Mouse (Mus musculus) inflammation-experienced regulatory T-cells (primary cell): ENCODE measurements around the gene Mrpl48. TPM values are rescaled to one million over a fixed set of nuclear protein-coding genes. Genes with fewer than 3 reads are reported as not detected.

Source experiments
- polyA plus RNA-seq, 2 experiments: library from polyadenylated mRNA; unstranded; fragments of 100-300 nt; shearing (Covaris generic); gene quantifications; one replicate each; pipeline ENCODE4 v1.2.1; 2017

Gene Mrpl48
- polyA plus RNA-seq = 10 to 100 TPM; 42.7 to 56.6 TPM

DNA sequence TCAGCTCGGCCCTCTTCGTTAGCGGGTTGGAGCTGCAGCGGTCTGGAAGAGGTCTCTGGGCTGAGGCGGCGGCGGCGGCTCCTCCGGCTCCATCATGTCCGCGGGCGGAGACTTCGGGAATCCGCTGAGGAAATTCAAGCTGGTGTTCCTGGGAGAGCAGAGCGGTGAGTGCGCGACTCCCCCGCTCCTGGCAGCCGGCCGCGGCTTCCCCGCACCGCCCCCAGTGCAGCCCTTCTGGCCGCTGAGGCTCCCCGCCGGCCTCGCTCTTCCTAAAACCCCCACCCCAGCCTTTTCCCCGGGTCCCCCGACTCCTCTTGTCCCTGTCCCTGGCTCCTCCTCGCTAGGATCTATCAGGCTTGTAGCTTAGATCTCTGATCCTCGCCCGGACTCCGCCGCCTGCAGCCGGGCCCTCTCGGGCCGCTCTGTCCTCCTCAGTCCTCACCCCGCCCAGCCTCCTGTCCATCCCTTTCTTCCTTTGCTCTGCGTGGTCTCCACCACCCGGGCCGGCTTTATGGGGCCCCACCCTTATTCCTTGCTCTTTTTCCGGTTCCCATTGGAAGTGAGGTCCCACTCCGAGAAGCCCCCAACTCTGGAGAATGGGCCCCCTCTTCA lies at the start of gene Mrpl48:
TSS of gene Mrpl48 (minus strand) at position 172 of the 612 bp plus-strand sequence.

DNA sequence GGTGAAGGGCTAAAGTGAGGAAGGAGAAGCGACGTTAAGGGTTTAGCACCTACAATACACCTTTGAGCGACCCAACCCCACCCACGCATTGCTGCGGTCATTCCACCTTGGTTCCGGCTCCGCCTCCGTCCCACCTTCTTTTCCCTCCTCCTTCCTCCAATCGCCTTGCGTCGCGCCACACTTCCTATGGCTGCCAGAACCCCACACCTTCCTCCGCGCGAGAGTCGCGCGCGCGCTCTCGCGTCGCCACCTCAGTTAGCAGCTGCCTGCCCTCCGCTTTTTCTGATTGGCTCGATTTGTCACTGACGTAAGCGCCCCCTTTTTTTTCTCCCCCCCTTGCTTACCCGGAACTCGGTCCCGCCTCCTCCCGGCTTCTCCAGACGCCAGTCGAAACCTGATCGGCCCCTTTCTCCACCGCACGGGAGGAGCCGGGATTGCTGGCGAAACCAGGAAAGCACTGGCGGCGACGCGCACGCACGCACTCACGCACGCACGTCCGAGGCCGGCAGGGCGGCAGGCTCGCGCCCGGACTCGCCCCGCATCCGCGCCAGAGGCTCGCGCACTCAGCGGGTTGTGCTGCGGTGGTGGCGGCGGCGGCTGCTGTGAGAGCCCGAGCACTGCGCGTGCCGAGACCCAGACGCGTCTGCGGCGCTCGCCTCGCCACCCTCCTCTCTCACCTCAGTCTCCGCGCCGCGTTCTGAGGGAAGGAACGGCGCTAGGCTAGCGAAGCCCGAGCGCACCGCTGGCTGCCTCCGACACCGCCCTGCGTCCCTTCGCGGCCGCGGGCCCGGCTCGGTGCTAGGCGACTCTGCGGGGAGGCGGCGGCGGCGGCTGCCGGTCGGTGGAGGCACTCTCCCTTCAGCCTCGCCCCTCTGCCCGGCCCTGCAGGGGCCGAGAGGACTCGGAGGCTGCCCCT lies 629 bp downstream of the Mrpl48 start, which contains the start of gene Rab6a:
TSS of gene Rab6a (plus strand) at position 197 of the 916 bp plus-strand sequence.

DNA sequence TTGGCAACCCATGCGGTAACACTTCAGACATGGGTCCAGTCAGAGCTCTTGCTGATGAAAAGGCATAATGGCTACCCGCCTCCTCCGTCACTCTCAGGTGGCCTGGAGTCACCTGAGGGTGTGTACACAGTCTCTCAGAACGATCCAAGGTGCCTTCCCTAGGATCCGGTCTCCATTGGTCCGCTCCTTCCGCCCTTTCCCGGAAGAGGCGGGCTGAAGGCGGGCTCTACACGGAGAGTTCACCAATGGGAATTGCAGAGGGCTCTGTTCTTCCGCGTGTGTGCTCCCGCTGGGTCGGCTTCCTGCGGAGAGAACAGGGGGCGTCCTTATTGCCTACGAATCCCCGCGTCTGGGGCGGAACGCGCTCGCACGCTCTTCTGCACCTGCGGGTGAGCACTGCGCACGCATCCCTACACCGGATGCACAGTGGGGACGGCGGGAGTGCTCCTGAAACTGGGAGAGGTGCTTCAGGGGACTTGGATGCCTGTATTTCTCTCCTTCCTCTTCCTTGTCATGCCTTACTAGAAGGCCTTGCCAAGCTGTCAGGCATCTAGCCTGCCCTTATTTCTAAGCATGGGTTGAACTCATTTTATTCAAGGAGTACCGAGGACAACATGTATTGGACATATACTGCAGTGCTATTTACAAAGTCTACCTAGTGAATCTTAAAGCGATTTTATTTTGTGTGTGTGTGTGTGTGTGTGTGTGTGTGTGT lies 71.1 kb downstream of the Mrpl48 start, which contains the start of gene Coa4:
TSS of gene Coa4 (plus strand) at position 268 of the 715 bp plus-strand sequence.

GRCm38 (mm10) chr7:100514573-100514972 lies 93.5 kb downstream of the Mrpl48 start, which contains the start of gene Dnajb13:
Gene Dnajb13 (minus strand): TSS chr7:100514960.

Other genes with a start within 250 kb of the Mrpl48 start
- gene C2cd3, start 236.1 kb downstream of the Mrpl48 start, polyA plus RNA-seq = 10 to 100 TPM; 36.7 to 42.0 TPM
- 10 to 100 TPM; 30.5 to 36.5 TPM for gene Ppme1, start 236.0 kb downstream of the Mrpl48 start, polyA plus RNA-seq
- 1 to 10 TPM in 1 of 2 experiments, under 1 TPM in 1; 0.72 to 1.4 TPM for gene Ucp3, start 135.3 kb downstream of the Mrpl48 start, polyA plus RNA-seq
- gene Ucp2, start 115.0 kb downstream of the Mrpl48 start, polyA plus RNA-seq = 1,000 to 10,000 TPM; 1,621 to 1,780 TPM
- gene Dnajb13, start 93.3 kb downstream of the Mrpl48 start, polyA plus RNA-seq = 10 to 100 TPM in 1 of 2 experiments, 1 to 10 TPM in 1; 9.6 to 10.4 TPM
- 10 to 100 TPM; 14.5 to 16.4 TPM for gene Coa4, start 71.2 kb downstream of the Mrpl48 start, polyA plus RNA-seq
- gene Rab6a, start 891 bp downstream of the Mrpl48 start, polyA plus RNA-seq = 10 to 100 TPM; 46.8 to 66.2 TPM
- gene Plekhb1, start 54.1 kb upstream of the Mrpl48 start, polyA plus RNA-seq = under 1 TPM in 1 of 2 experiments, not detected in 1; 0.81 TPM
- gene Fam168a, start 98.3 kb upstream of the Mrpl48 start, polyA plus RNA-seq = 10 to 100 TPM; 16.8 to 25.5 TPM